In the genomic region with DNA sequence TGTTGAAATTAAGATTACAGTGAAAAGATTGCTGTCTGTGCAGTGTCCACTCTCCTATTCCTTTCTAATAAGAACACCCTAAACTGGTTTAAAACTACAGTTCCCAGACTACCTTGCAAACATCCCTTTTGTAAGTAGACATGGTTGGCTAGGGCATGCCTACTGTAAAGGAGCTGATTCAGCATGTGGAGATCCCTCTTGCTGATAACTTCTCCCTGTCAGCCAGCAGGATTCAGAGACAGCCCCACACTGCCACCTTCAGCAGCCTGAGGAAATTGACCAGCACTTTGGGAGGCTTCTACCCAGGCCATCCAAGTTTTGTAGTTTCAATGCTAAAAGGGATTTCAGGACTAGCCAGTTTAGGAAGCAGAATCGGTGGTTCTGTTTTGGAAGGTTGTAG, we compare ENCODE assay signal across 8 mouse cellular contexts. TPM values are rescaled to one million over a fixed set of nuclear protein-coding genes. Genes with fewer than 3 reads are reported as not detected.
A peak's percentile ranks its signal among the peaks of the same experiment; 100 is the strongest.
DNase-seq lines count a peak whose midpoint lies in the region; TF ChIP-seq lines count a peak whose summit lies in the region.

No protein-coding gene starts in this region.

- no peaks in the 10 kb centered on the region for H3K4me1 ChIP-seq in lung, adult 2 months (ENCODE audit: control insufficient read depth, insufficient read depth, low read length)

- DNase-seq in urinary bladder, adult 18-20 months (ENCODE audit: low spot score in 2 of 2), result peak; percentile 56 to 72
- DNase-seq in urinary bladder, adult 2 months (ENCODE audit: low spot score), result no peak
- DNase-seq in cerebellum, adult 11 months, result peak; percentile 35
- peak; percentile 66 for DNase-seq in gastrocnemius, adult 2 months
- peak; percentile 76 for DNase-seq in kidney, postnatal 10 days
- DNase-seq in lung, adult 2 months, result peak; percentile 52
- peak; percentile 62 to 73 for DNase-seq in right cerebral cortex, adult 2 months (ENCODE audit: low spot score in 2 of 2)
- DNase-seq in c-Kit-positive CD71-positive TER-119-positive erythroid progenitor cells, embryonic 14.5 days (ENCODE audit: low spot score), result no peak

- H3K4me3 ChIP-seq in gastrocnemius, adult 2 months, result no peak overlapping the region
- no peak overlapping the region for H3K4me3 ChIP-seq in lung, adult 2 months (replicated peaks; ENCODE audit: extremely low read depth, low read depth, low read length)

- no peak overlapping the region for H3K27ac ChIP-seq in gastrocnemius, adult 2 months

- TF ChIP-seq CTCF in gastrocnemius, adult 2 months (IDR thresholded peaks at IDR 0.05), result peak; percentile 69
- peak; percentile 77 for TF ChIP-seq CTCF in lung, adult 2 months (IDR thresholded peaks at IDR 0.05; ENCODE audit: insufficient read depth, low read length)

- no peak for TF ChIP-seq POLR2A in lung, adult 2 months (IDR thresholded peaks at IDR 0.05; ENCODE audit: borderline replicate concordance, extremely low read depth, low read depth, low read length)

- intact Hi-C loops in gastrocnemius, adult 2 months (cut with DNase I), result no loop called here

- 39% methylated on average over 1 of the region's 1 CpGs for WGBS in lung, adult 2 months

RNA-seq across cellular contexts. Expression of a gene that starts 7.8 kb away (rescaled TPM):
- 29.6 and 38.2 TPM in 2 replicates for polyA plus RNA-seq in urinary bladder, adult 2 months (2012; rRNA removed)
- total RNA-seq in gastrocnemius, adult 2 months (2021), result 10 to 100 TPM; 16.1 to 23.8 TPM
- polyA plus RNA-seq in lung, adult 2 months (2012; rRNA removed), result 24.9 and 36.7 TPM in 2 replicates

RNA-seq across cellular contexts. Expression of a gene that starts 19.0 kb away (rescaled TPM):
- 20.6 and 23.3 TPM in 2 replicates for polyA plus RNA-seq in urinary bladder, adult 2 months (2012; rRNA removed)
- total RNA-seq in gastrocnemius, adult 2 months (2021), result 10 to 100 TPM in 1 of 2 experiments, 1 to 10 TPM in 1; 8.6 to 15.2 TPM
- polyA plus RNA-seq in lung, adult 2 months (2012; rRNA removed), result 6.4 and 9.5 TPM in 2 replicates

Comparison
In these comparisons a context has a peak if more than half of its experiments do, and no peak if none do; other contexts are left out.
1. DNase-seq: peak in urinary bladder, adult 18-20 months (2 of 2), cerebellum, adult 11 months (single experiment), gastrocnemius, adult 2 months (single experiment), kidney, postnatal 10 days (single experiment), lung, adult 2 months (single experiment) and right cerebral cortex, adult 2 months (2 of 2); none in urinary bladder, adult 2 months (single experiment) and c-Kit-positive CD71-positive TER-119-positive erythroid progenitor cells, embryonic 14.5 days (single experiment).